Mouse (Mus musculus) intestine, embryonic 14.5 days (tissue): ENCODE measurements around the gene Btbd9. TPM values are rescaled to one million over a fixed set of nuclear protein-coding genes. Genes with fewer than 3 reads are reported as not detected.

Source experiments
- ATAC-seq: fragments of 200-750 bp; cut with Nextera tagmentation; replicated peaks from 2 replicates; pipeline ENCODE4 v1.8.0; 2017; ENCODE audit warnings: low read depth, moderate number of reproducible peaks, moderate TSS enrichment, moderate library complexity; ENCODE audit not compliant: low FRiP score, low TSS enrichment
- DNase-seq: peaks from one replicate; pipeline ENCODE4 v3.0.0-alpha.2; 2018; ENCODE audit warnings: low spot score
- H3K27ac ChIP-seq: fragments of 300-500 bp; sonication (generic); 2 replicates; pipeline ENCODE4 v1.5.1; 2014; ENCODE audit warnings: low read depth, mild to moderate bottlenecking, control low read depth
- H3K27me3 ChIP-seq: fragments of 300-500 bp; sonication (generic); replicated peaks from 2 replicates; pipeline ENCODE4 v1.6.1; 2014; ENCODE audit warnings: low read length, control low read depth; ENCODE audit not compliant: control insufficient read depth, insufficient read depth
- H3K36me3 ChIP-seq: fragments of 300-500 bp; sonication (generic); 2 replicates; pipeline ENCODE4 v1.6.1; 2014; ENCODE audit warnings: low read length, control low read depth; ENCODE audit not compliant: control insufficient read depth, insufficient read depth
- H3K4me1 ChIP-seq: fragments of 300-500 bp; sonication (generic); replicated peaks from 2 replicates; pipeline ENCODE4 v1.6.1; 2014; ENCODE audit warnings: low read length, control low read depth, mixed read lengths; ENCODE audit not compliant: control insufficient read depth, insufficient read depth
- H3K4me2 ChIP-seq: fragments of 300-500 bp; sonication (generic); 2 replicates; pipeline ENCODE4 v1.6.1; 2014; ENCODE audit warnings: low read length
- H3K4me3 ChIP-seq: fragments of 300-500 bp; sonication (generic); 2 replicates; pipeline ENCODE4 v1.5.1; 2014; ENCODE audit warnings: low read depth, low read length, control low read depth, mixed read lengths
- H3K9ac ChIP-seq: fragments of 300-500 bp; sonication (generic); 2 replicates; pipeline ENCODE4 v1.6.1; 2014; ENCODE audit warnings: mild to moderate bottlenecking, low read length
- H3K9me3 ChIP-seq: fragments of 300-500 bp; sonication (generic); 2 replicates; pipeline ENCODE4 v1.6.1; 2016; ENCODE audit warnings: low read length, control low read depth; ENCODE audit not compliant: control insufficient read depth
- WGBS: fragments of 180-500 bp; shearing (Covaris S2); extraction: QIAGEN DNeasy Blood & Tissue Kit; methylation state at CpG from one replicate; pipeline ENCODE4 v1.1.7; 2014; 5-methylcytosine and 5-hydroxymethylcytosine counted together
- polyA plus RNA-seq: library from polyadenylated mRNA; unstranded; fragments of >200 nt; fragmentation: Nextera tagmentation; extraction: Ambion mirVana; gene quantifications from 2 replicates; pipeline ENCODE4 v1.2.1, GENCODE M21; 2014

The Btbd9 gene
- polyA plus RNA-seq, 1 experiment from 2014 or later, result 53.7 TPM

GRCm38 (mm10) chr17:30458301-30458700 lies 118.0 kb downstream of the Btbd9 start:
- DNase-seq (no peak), ATAC-seq (no peak)
- Histone ChIP-seq H3K36me3 (no peaks in the 10 kb centered on the region), H3K27ac (no peak overlapping the region), H3K27me3 (no peaks in the 10 kb centered on the region), H3K4me1 (no peaks in the 10 kb centered on the region; the same call in 1 of the 2 replicates), H3K4me2 (no peak overlapping the region), H3K4me3 (no peak overlapping the region), H3K9ac (no peak overlapping the region), H3K9me3 (no peaks in the 10 kb centered on the region)
- 58% methylated on average over 3 of the region's 3 CpGs for WGBS

DNA sequence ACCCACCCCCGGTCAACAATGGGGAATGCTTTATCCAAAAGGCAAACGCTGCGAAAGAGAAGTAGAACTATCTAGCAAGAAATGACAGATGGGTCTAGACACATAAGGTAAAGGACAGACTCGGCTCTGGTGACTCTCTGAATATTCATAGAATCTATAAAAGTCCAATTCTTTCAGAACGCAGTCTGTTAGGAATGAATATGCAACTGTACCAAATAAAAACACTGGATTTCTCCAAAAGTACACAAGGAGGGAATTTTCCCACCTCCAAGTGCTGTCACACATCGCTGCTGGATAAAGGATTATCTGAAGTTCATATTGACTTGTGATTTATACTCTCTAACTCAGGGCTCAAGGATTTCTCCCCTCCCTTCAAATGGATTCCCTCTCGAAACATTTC lies 118.8 kb downstream of the Btbd9 start:
- no peak overlapping the region for H3K27ac ChIP-seq
- no peak overlapping the region for H3K4me2 ChIP-seq
- no peak for DNase-seq
- no peak overlapping the region for H3K4me3 ChIP-seq
- H3K36me3 ChIP-seq, result no peaks in the 10 kb centered on the region
- ATAC-seq, result no peak
- H3K27me3 ChIP-seq, result no peaks in the 10 kb centered on the region
- WGBS, result 79% methylated on average over 7 of the region's 7 CpGs
- no peak overlapping the region for H3K9ac ChIP-seq
- no peaks in the 10 kb centered on the region; the same call in 1 of the 2 replicates for H3K4me1 ChIP-seq
- no peaks in the 10 kb centered on the region for H3K9me3 ChIP-seq

DNA sequence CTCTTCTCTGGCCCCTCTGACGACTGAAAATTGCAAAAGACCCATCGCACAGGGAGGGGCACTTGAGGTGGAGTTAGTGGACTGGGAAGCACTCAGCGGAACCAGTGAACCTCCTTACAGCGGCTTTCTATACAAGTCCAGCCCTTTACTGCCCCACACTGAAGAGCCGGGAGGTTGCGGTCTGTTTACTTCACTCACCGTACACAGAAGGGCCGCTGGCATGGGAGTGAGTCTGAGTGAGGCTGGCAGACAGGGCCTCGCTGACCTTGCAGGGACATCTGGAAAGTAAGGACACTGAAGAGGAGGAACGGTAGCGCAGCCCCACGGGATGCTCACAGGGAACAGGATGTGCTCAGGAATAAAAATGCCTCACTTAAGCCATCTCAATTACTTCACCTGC lies 120.0 kb downstream of the Btbd9 start:
- DNase-seq, result no peak
- ATAC-seq, result no peak
- H3K4me1 ChIP-seq, result no peaks in the 10 kb centered on the region; the same call in 1 of the 2 replicates
- 49% methylated on average over 12 of the region's 12 CpGs for WGBS
- no peak overlapping the region for H3K4me2 ChIP-seq
- no peak overlapping the region for H3K4me3 ChIP-seq
- no peaks in the 10 kb centered on the region for H3K9me3 ChIP-seq
- H3K9ac ChIP-seq, result no peak overlapping the region
- H3K36me3 ChIP-seq, result no peaks in the 10 kb centered on the region
- no peaks in the 10 kb centered on the region for H3K27me3 ChIP-seq
- no peak overlapping the region for H3K27ac ChIP-seq

- DNase-seq (peak; percentile 83), ATAC-seq (no peak)
- Histone ChIP-seq H3K27ac (no peak overlapping the region), H3K4me1 (no peaks in the 10 kb centered on the region; the same call in 1 of the 2 replicates), H3K27me3 (no peaks in the 10 kb centered on the region), H3K9me3 (no peaks in the 10 kb centered on the region), H3K4me2 (no peak overlapping the region), H3K4me3 (no peak overlapping the region), H3K36me3 (no peaks in the 10 kb centered on the region), H3K9ac (no peak overlapping the region)
- WGBS, result 31% methylated on average over 3 of the region's 3 CpGs
Measured at GRCm38 (mm10) chr17:30454862-30455243, 121.4 kb downstream of the Btbd9 start.

- WGBS, result 66% methylated on average over 6 of the region's 6 CpGs
- DNase-seq (no peak), ATAC-seq (no peak)
- H3K27me3 ChIP-seq, result no peaks in the 10 kb centered on the region
- H3K9me3 ChIP-seq, result no peaks in the 10 kb centered on the region
- H3K4me3 ChIP-seq, result no peak overlapping the region
- no peak overlapping the region for H3K9ac ChIP-seq
- H3K4me2 ChIP-seq, result no peak overlapping the region
- H3K4me1 ChIP-seq, result no peaks in the 10 kb centered on the region; the same call in 1 of the 2 replicates
- no peak overlapping the region for H3K27ac ChIP-seq
- no peaks in the 10 kb centered on the region for H3K36me3 ChIP-seq
Measured at GRCm38 (mm10) chr17:30454155-30454861, 122.0 kb downstream of the Btbd9 start.

GRCm38 (mm10) chr17:30453272-30453671 lies 123.0 kb downstream of the Btbd9 start:
- no peak for DNase-seq
- ATAC-seq, result no peak

GRCm38 (mm10) chr17:30452363-30452762 lies 123.9 kb downstream of the Btbd9 start:
- Histone ChIP-seq H3K9ac (no peak overlapping the region), H3K27me3 (no peaks in the 10 kb centered on the region), H3K4me3 (no peak overlapping the region), H3K36me3 (no peaks in the 10 kb centered on the region), H3K4me1 (no peaks in the 10 kb centered on the region; the same call in 1 of the 2 replicates), H3K4me2 (no peak overlapping the region), H3K27ac (no peak overlapping the region), H3K9me3 (no peaks in the 10 kb centered on the region)
- WGBS, result 92% methylated on average over 9 of the region's 9 CpGs
- no peak for ATAC-seq
- no peak for DNase-seq

More at GRCm38 (mm10) chr17:30453272-30453671, 123.0 kb downstream of the Btbd9 start:
- Histone ChIP-seq H3K27me3 (no peaks in the 10 kb centered on the region), H3K36me3 (no peaks in the 10 kb centered on the region), H3K4me3 (no peak overlapping the region), H3K27ac (no peak overlapping the region), H3K9ac (no peak overlapping the region), H3K4me1 (no peaks in the 10 kb centered on the region; the same call in 1 of the 2 replicates), H3K9me3 (no peaks in the 10 kb centered on the region), H3K4me2 (no peak overlapping the region)
- 47% methylated on average over 4 of the region's 4 CpGs for WGBS

DNA sequence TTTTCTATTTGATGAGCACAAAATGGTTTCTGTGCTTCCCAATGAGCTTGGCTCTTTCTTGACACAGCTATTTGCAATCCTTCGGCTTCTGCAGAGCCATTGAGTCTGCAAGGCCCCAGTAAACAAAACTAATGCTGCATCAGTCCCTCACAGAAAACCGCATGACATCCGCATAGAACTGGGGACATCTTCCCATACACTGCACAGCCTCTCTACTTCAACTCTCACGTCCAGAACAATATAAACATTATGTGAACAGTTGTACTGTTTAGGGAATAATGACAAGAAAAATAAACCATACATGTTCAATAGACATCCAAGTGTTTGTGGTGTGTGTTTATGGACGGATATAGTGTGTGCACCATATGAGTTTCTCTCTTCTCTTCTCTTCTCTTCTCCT lies 127.7 kb downstream of the Btbd9 start:
- H3K27ac ChIP-seq, result no peak overlapping the region
- no peak for ATAC-seq
- H3K9me3 ChIP-seq, result no peaks in the 10 kb centered on the region
- DNase-seq, result no peak
- H3K4me1 ChIP-seq, result no peaks in the 10 kb centered on the region
- H3K4me2 ChIP-seq, result no peak overlapping the region
- H3K27me3 ChIP-seq, result no peaks in the 10 kb centered on the region
- H3K4me3 ChIP-seq, result no peak overlapping the region
- no peaks in the 10 kb centered on the region for H3K36me3 ChIP-seq
- H3K9ac ChIP-seq, result no peak overlapping the region
- WGBS, result 64% methylated on average over 5 of the region's 5 CpGs

GRCm38 (mm10) chr17:30445805-30446441 lies 130.4 kb downstream of the Btbd9 start:
- Histone ChIP-seq H3K4me1 (no peaks in the 10 kb centered on the region), H3K9me3 (no peaks in the 10 kb centered on the region), H3K36me3 (no peaks in the 10 kb centered on the region), H3K27me3 (no peaks in the 10 kb centered on the region), H3K27ac (no peak overlapping the region), H3K4me3 (no peak overlapping the region), H3K4me2 (no peak overlapping the region), H3K9ac (no peak overlapping the region)
- DNase-seq, result no peak
- 91% methylated on average over 3 of the region's 3 CpGs for WGBS
- no peak for ATAC-seq
